Mouse (Mus musculus): ENCODE results near the gene Tcp1.
"Not testable (repeated sequence)": the region's sequence is repeated elsewhere in the genome, so short reads cannot be mapped to it uniquely, and the experiment has no call there.

Tcp1 gene

DNA sequence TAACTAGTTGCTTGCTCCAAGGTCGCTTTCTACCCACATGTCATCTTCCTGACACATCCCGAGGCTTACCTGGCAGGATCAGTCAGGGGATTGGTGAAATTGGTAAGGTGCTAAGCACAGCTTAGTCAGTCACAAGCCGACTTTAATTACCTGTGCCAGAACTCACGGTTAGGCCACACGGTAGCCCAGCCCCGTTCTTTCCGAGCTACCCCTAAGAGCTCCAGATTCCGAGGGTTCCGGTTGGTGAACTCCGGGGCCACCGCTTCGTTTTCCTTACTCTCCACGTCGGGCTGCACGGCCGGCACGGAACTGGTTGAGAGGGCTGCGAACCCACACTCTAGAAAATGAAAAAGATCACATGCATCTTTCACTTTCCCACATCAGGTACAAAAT lies at the start of gene Tcp1:
Gene Tcp1, plus strand, starts transcription at position 214 of the 393 bp plus-strand sequence.
- DNase-seq (ENCODE audit: low read depth, low spot score), result no peak

GRCm38 (mm10) chr17:12866853-12867252 lies 48.6 kb upstream of the Tcp1 start:
- no peak for DNase-seq (ENCODE audit: low read depth, low spot score)

DNA sequence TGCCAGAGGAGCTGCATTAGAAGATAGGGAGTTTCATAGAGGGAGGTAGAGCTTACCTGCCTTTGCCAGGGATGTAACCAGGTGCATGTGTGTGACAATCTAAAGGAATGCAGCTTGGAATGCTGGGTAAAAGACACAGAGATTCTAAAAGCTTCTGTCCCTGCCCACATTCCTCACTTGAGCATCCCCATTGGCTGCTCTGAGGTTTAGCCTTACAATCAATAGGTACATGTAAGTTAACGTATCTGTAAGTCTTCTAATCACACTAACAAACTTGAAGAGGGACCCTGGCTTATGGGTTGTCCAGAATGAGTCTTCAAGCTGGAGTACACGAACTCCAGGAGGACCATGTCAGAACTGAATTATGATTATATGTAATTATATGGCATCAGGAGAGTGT lies 47.5 kb upstream of the Tcp1 start, which contains the start of gene Mas1:
Gene Mas1, minus strand, starts transcription at position 101 of the 400 bp plus-strand sequence.
- no peak for DNase-seq (ENCODE audit: low read depth, low spot score)

GRCm38 (mm10) chr17:12868640-12869039 lies 46.9 kb upstream of the Tcp1 start:
- no peak for DNase-seq (ENCODE audit: low read depth, low spot score)

- no peak for DNase-seq (ENCODE audit: low read depth, low spot score)
Measured at GRCm38 (mm10) chr17:12872275-12873028, 43.0 kb upstream of the Tcp1 start.

DNA sequence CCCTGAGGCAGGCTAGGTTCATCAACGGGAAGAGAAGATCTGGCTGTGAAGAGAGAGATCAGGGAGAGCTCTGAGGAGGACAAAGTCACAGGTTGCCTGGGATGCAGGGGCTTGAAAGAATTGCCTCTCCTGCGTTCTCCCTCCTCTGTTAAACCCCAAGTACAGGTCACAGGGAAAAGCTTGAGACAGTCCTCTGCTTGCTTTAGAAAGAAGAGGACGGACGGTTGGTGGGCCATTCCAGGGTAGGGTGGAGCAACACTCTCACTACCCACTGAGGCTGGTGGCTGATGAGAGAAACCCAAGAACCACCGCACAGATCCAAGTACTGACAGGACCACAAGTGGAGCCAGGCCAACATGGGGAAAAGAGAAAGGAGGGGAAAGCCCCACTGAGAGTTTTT lies 39.8 kb upstream of the Tcp1 start, which contains the start of gene Mrgprh:
Gene Mrgprh, plus strand, starts transcription at position 301 of the 400 bp plus-strand sequence.
- DNase-seq (ENCODE audit: low read depth, low spot score), result no peak

DNA sequence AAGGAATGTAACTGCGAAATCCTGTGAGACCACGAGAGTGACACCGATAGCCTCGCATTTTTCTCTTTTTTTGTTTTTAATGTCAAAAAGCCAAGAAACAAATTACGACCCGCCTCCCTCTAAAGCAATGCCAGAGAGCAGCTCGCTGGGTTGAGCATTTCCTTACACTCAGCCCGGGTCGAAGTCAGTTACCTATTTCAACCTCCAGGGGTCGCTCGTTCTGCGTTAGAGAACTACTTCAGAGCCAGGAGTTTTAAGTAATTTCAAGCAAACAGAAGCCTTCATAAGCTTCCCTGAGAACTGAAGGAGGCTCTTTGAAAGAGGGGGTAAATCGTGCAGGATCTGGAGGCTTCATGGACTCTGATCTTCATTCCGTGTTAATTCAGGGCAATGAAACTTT lies 35.3 kb upstream of the Tcp1 start:
- peak; percentile 64 for DNase-seq (ENCODE audit: low read depth, low spot score)

DNA sequence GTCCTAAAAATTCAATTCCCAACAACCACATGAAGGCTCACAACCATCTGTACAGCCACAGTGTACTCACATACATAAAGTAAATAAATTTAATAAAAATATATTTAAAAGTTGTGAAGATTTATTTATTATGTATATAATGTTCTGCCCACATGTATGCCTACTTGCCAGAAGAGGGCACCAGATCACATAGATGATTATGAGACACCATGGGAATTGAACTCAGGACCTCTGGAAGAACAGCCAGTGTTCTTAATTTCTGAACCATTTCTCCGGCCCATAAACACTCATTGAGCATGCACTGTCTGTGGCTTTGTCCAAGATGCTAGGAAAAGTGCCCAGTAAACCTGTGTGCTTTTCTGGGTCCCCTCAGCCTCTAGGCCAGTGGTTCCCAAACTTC lies 34.3 kb upstream of the Tcp1 start:
- no peak for DNase-seq (ENCODE audit: low read depth, low spot score)

DNA sequence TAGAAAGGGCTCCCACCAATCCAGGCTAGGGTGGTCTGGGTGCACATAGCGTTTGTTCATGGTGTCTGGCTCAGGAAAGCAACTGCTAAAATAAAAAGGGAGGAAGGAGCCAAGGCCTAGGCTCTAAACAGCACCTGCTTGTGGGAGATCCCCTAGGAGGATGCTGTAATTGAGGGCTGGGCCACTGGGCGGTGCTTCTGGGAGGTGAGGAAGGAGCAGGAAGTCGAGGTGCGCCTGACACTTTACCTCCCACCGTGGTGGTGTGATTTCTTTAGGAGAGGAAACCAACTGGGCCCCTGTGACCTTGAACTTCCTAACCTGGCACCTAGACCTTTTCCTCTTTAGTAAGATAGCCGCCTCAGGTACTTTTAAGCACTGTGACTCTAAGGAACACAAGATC lies 28.9 kb upstream of the Tcp1 start:
- DNase-seq (ENCODE audit: low read depth, low spot score), result no peak

DNA sequence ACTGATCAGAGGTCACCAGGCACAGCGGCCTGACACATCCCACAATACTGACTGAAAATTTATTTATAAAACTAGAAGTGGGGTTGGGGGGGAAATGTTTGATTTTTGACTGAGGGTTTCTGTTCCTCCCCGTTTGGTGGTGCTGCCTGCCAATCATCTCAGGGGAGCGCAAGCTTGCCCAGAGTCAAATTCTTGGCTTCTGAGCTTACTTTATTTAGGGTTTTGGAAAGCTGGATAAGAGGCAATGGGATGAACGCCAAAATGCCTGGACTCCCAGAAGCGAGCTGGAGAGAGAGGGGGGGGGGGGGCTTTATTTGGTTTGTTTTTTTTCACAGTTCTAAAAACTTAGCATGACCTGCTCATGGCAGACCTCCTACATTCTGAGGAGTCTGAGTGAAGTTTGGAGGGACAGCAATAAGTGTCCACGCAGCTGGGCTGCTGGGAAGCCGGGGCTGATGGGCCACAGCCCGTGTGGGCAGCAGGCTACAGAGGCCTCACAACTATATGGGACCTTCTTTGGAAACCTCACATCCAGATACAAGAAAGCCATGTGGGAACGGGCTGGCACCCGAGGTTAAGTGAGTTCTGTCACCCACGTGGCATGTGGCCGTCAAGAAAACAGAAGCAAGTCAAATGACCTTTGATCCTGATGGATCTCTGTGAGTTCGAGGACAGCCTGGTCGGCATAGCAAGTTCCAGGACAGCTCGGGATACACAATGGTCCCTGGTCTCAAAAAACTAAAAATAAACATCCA lies 28.3 kb upstream of the Tcp1 start:
- DNase-seq (ENCODE audit: low read depth, low spot score), result no peak

DNA sequence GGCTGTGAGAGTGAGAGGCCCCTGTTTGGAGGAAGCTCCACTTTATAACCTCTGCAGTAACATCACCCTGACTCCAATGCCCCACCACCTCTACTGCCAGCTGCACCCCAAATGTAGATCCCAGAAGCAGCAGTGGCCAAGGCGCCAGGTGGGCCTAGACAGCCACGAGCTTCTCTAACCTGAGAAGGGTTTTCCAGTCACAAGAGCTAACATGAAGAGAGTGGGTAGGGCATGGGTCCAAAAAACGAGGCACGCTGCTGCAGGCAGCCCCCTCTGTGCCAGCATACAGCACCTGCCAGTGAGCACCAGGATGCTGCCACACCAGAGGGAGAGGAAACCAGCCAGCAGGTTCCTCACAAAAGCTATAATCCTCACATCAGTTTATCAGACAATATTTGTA lies 24.4 kb upstream of the Tcp1 start:
- DNase-seq (ENCODE audit: low read depth, low spot score), result no peak

GRCm38 (mm10) chr17:12892033-12892432 lies 23.5 kb upstream of the Tcp1 start:
- no peak for DNase-seq (ENCODE audit: low read depth, low spot score)

GRCm38 (mm10) chr17:12897674-12898073 lies 17.8 kb upstream of the Tcp1 start:
- DNase-seq (ENCODE audit: low read depth, low spot score), result no peak

DNA sequence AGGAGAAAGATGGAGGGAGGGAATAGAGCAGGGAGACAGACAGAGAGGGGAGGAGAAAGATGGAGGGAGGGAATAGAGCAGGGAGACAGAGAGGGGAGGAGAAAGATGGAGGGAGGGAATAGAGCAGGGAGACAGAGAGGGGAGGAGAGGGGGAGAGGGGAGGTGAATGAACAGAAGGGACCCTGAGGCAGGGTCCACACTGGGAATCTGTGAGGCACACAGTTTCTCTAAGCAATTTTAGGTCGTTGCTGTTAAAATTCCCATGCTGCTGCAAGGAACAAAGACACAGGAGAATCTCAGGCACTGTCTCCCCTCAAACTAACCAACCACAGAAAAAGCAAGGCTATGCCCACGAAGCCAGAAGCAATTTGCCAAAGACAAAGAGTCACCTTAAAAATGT lies 16.9 kb upstream of the Tcp1 start:
- DNase-seq (ENCODE audit: low read depth, low spot score), result not testable (repeated sequence)

DNA sequence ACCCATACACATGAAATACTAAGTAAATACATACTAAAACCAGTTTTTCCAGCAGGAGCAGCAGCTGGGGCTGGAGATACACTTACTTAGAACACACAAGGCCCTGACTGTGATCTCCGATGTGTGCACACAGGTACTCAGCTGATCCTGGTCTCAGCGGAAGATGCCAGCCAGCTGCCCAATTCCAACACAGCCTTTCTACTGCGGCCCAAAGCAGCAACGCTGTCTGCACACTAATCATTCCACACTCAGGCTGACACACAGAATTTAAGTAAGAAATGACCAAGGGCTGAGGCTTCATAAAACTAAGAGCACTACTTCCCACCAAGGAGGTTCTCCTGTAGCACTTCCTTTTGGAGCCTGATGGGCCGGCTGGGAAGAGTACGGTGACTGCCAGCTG lies 13.2 kb upstream of the Tcp1 start:
- no peak for DNase-seq (ENCODE audit: low read depth, low spot score)

DNA sequence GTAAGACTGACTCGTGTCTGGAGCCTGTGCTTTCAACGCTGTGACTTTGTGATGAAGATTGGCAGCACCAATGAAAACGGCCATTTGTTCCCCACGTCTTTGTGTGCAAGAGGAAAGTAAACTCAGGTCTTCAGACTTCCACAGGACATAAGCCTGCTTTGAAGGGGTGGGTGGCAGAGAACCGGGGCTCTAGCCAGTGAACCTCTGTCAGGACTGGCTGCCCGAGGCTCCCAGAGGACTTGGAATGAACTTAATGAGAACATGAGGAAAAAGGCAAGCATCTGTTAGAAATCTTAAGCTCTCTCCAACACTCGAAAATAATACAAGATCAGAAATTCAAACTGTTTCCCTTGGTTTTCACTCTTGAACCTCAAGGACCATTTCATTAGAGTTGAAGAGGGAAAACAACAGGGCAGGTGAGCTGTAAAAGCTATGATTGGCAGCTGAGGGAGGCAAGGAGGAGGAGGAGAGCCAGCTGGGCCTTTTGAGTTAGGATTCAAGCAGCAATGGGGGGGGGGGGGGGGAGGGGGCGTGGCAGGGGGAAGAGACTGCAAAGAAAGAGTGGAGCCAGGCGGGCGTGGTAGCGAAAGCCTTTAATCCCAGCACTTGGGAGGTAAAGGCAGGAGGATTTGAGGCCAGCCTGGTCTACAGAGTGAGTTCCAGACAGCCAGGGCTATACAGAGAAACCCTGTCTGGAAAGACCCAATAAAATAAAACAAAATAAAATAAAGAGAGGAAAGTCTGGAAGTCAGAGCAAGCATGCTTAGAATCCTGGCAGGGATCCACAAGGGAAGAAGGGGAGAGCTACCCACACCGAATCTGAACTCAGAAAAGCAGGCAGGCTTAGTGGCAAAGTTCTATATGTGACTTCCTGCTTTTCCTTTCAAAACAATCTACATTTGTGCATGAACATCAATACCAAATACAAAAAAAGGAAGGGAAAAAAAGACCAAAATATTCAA lies 11.8 kb upstream of the Tcp1 start:
- DNase-seq (ENCODE audit: low read depth, low spot score), result no peak

GRCm38 (mm10) chr17:12904349-12904748 lies 11.2 kb upstream of the Tcp1 start:
- DNase-seq (ENCODE audit: low read depth, low spot score), result no peak

DNA sequence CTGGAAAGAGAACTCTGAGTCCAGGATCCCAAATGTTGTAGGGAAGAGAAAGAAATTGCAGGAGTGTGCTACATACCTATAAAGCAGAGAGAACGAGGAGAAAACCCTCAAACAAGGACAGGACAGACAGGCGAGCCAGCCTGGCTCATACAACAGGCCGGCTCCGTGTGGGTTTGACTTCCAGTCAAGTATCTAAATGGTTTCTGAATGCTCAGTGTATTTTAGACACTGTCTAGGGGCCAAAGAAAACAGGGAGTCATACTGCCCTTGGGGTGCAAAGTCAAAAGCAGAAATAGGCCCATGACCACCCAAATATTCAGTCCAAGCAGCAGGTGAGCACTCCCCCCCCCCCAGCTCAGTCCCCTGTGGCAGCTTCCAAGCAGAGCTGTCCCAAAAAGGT lies 9.7 kb upstream of the Tcp1 start:
- DNase-seq (ENCODE audit: low read depth, low spot score), result no peak

DNA sequence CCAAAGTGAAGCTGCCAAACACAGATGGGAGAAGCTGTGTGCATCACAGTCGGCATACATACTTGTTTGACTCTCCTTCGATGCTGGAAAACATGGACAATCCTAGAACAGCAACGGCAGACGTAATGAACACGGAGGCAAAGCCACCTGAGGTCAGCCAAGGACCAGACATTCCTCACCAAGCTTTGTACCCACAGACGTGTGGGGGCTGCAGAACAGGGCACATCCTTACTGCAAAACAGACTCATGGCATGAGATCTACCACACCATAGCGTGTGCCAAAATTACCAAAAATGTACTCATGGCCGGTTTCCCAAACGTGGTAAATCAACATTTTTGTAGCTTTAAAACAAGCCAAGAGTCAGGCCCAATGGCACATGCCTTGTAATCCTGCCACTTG lies 9.1 kb upstream of the Tcp1 start:
- DNase-seq (ENCODE audit: low read depth, low spot score), result no peak

DNA sequence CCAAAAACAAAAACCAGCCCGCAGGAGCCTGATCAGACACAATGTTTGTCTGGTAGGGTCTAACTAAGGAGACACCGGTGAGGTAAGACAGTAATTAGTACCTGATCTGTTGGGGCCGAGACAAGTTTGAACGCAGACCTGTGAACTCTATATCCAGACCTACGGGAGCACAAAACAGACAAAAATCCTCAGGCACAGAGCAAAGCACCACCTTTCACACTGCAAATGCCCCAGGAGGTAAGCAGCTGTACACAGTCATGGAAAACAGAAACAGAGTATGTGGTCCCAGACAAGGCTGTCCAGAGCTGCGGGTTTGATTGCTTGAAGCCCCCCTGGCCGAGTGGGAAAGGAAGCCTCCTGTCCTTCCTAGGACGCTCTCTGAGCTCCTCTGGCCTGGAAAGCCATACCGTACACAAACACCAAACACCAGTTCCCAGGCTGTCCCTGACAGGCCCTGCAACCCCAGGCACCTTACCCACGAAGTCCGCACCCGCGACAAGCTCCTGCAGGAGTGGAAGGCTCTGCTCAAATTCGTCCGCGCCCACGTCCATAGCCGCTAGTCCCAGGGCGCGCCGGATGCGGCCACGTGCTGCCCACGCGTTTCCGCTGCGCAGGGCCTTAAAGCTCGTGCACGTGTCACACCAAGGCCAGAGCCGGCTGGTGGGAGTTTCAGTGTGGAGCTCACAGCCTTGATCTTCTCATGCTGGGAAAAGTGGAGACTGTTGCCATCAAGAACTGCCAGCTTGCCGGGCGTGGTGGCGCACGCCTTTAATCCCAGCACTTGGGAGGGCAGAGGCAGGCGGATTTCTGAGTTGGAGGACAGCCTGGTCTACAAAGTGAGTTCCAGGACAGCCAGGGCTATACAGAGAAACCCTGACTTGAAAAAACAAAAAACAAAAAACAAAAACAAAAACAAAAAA lies 5.9 kb upstream of the Tcp1 start, which contains the start of gene Pnldc1:
Gene Pnldc1, minus strand, starts transcription at position 870 of the 920 bp plus-strand sequence.
- DNase-seq (ENCODE audit: low read depth, low spot score), result no peak

DNA sequence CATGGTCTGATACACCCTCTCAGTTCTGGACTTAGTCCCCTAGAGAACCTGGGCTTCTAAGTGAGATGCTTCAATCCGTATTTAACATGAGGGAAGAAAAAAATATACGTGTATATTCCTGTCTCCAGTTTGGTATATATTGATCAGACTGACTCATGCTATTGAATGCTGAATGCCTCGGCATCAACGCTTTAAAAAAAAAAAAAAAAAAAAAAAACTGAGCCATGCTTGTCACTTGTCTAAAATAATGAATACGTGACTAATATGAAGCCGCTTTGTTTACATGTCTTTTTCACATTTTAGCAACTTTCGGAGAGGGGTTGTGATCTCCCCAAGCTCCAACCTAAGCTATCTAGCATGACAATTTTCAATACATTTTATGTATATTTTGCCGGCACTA lies 5.1 kb upstream of the Tcp1 start:
- no peak for DNase-seq (ENCODE audit: low read depth, low spot score)
